Mouse (Mus musculus) bone marrow, adult 2 months (tissue): Measurements from ENCODE around the gene Rtn4rl1. TPM values are rescaled to one million over a fixed set of nuclear protein-coding genes. Genes with fewer than 3 reads are reported as not detected.
A peak's percentile ranks its signal among the peaks of the same experiment; 100 is the strongest.

Experiments
- H3K27ac ChIP-seq: fragments of 200-500 bp; 2 replicates; pipeline ENCODE4 v1.5.1; 2012; ENCODE audit warnings: low read depth, mild to moderate bottlenecking, control low read depth, inconsistent platforms, low read length; ENCODE audit not compliant: control insufficient read depth, poor library complexity, insufficient read depth
- H3K4me1 ChIP-seq: fragments of 200-500 bp; 2 replicates; pipeline ENCODE4 v1.6.1; 2011; ENCODE audit warnings: low read length; ENCODE audit not compliant: control insufficient read depth, insufficient read depth
- H3K4me3 ChIP-seq: fragments of 200-500 bp; replicated peaks from 2 replicates; pipeline ENCODE3; 2011; ENCODE audit warnings: mild to moderate bottlenecking, low read depth, low read length, control low read depth; ENCODE audit not compliant: control insufficient read depth
- CTCF ChIP-seq: fragments of 200-500 bp; IDR thresholded peaks from 2 replicates; pipeline ENCODE4 v1.5.1; 2011; ENCODE audit warnings: low read length, control low read depth; ENCODE audit not compliant: control insufficient read depth, insufficient read depth
- POLR2A ChIP-seq: fragments of 200-500 bp; IDR thresholded peaks from 2 replicates; pipeline ENCODE4 v1.6.1; 2011; ENCODE audit warnings: low read depth, mild to moderate bottlenecking, control low read depth, low read length, borderline replicate concordance; ENCODE audit not compliant: control insufficient read depth
- WGBS: fragments of 180-500 bp; shearing (Covaris S2); methylation state at CpG from one replicate; pipeline ENCODE4 v1.1.7; 2018; 5-methylcytosine and 5-hydroxymethylcytosine counted together
- polyA plus RNA-seq: library from polyadenylated mRNA; stranded (reverse); fragments of >200 nt; gene quantifications from 2 replicates; pipeline ENCODE4 v1.2.4, GENCODE M21; 2011; ENCODE audit warnings: low replicate concordance; ENCODE audit not compliant: missing spikeins, insufficient read depth, insufficient read length

Rtn4rl1 gene
- 0.65 and 0.85 TPM in 2 replicates for polyA plus RNA-seq

- WGBS, result 1% methylated on average over 82 of the region's 84 CpGs
- no peak for TF ChIP-seq CTCF
- TF ChIP-seq POLR2A, result no peak; the same call in 1 of the 2 replicates
- Histone ChIP-seq H3K27ac (peak within 1 kb of the TSS; percentile 24; the same call in 1 of the 2 replicates), H3K4me1 (no peaks in the 10 kb centered on the region), H3K4me3 (peak within 1 kb of the TSS; percentile 30)
Observed at GRCm38 (mm10) chr11:75193256-75194071, at the start of gene Rtn4rl1. Gene Rtn4rl1, plus strand, starts transcription at chr11:75193783.

GRCm38 (mm10) chr11:75145841-75146240 lies 47.7 kb upstream of the Rtn4rl1 start:
- H3K4me3 ChIP-seq, result no peak overlapping the region
- WGBS, result 92% methylated on average over 2 of the region's 2 CpGs
- H3K4me1 ChIP-seq, result peaks cover 3% of the 10 kb centered on the region
- H3K27ac ChIP-seq, result no peak overlapping the region
- TF ChIP-seq POLR2A (no peak), CTCF (no peak)

DNA sequence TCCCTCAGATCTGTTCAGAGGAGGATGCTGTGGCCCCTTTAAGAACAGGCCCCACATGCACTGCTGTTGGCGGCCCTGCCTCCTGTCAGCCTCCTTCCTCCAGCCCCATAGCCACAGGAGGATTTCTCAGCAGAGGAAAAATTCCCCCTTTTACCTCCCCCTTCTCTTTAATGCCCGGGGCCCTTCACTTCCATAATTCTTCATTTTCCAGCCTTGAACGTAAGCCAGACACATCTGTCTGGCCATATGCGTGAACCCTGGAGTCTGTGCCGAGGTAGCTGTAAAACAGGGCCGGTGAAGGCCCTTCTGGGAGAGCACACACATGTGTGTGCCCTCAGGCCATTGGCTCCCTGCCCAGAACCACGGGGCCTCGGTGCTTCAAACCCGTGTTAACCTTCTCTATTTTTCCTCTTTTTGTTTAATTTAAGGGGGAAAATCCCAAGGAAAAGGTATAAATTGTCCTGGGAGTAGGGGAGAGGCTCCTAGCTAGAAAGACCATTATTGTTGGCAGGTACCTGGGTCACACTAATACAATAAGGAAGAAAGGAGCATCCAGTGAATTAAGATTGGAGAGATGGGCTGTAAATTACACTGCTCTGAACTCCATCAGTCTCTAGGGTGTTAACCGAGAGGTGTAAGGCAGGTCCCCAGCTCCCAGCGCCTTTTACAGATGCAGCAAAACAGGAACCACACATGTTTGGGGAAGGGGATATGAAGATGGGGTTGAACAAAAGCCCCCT lies 46.3 kb upstream of the Rtn4rl1 start:
- H3K27ac ChIP-seq, result no peak overlapping the region
- no peak overlapping the region for H3K4me3 ChIP-seq
- no peaks in the 10 kb centered on the region for H3K4me1 ChIP-seq
- WGBS, result 42% methylated on average over 11 of the region's 11 CpGs
- TF ChIP-seq POLR2A (no peak), CTCF (no peak)

- peaks cover under 1% of the 10 kb centered on the region; the same call in 1 of the 2 replicates for H3K4me1 ChIP-seq
- H3K27ac ChIP-seq, result no peak overlapping the region
- TF ChIP-seq CTCF, result no peak
- no peak for TF ChIP-seq POLR2A
- WGBS, result 47% methylated on average over 3 of the region's 3 CpGs
- H3K4me3 ChIP-seq, result no peak overlapping the region
Observed at GRCm38 (mm10) chr11:75147846-75148168, 45.8 kb upstream of the Rtn4rl1 start.

DNA sequence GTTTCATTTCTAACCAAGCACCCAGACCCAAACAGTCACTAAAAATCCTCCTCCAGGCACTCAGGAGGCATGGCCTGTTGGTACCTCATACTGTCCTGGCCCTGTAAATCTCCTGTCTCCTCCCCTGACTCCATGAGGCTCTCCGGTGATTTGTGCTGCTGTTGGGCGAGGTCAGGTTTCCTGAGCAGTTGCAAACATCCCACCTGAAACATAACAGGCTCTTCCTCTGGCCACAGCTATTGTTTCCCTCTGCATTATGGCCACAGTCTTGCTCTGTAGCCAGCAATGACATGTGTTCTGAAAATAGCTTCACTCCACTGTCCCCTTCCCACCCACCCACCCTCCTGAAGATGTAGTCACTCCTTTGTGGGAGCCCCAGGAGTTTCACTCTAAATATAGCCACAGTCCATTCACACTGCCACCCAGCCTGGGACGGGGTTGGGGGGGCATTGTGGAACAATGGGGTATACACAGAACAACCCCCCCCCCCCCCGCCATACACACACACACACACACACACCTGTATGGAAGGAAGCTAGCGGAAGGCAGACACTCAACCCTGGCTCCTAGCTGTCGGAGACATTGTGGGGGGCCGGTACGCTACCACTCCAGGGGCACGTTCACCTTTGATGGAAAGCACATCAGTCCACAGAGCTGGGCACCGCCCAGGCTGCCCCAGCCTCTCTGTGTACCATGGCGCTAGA lies 45.1 kb upstream of the Rtn4rl1 start:
- WGBS, result 90% methylated on average over 11 of the region's 11 CpGs

GRCm38 (mm10) chr11:75150346-75150745 lies 43.2 kb upstream of the Rtn4rl1 start:
- peaks cover 7% of the 10 kb centered on the region; the same call in 1 of the 2 replicates for H3K4me1 ChIP-seq
- H3K27ac ChIP-seq, result no peak overlapping the region
- no peak for TF ChIP-seq CTCF
- no peak for TF ChIP-seq POLR2A
- H3K4me3 ChIP-seq, result no peak overlapping the region
- WGBS, result 30% methylated on average over 1 of the region's 1 CpGs

More for the DNA sequence above, 45.1 kb upstream of the Rtn4rl1 start:
- Histone ChIP-seq H3K4me1 (peaks cover 5% of the 10 kb centered on the region; the same call in 1 of the 2 replicates), H3K27ac (no peak overlapping the region), H3K4me3 (no peak overlapping the region)
- TF ChIP-seq CTCF, result no peak
- no peak for TF ChIP-seq POLR2A

GRCm38 (mm10) chr11:75152603-75153557 lies 40.7 kb upstream of the Rtn4rl1 start:
- H3K4me1 ChIP-seq, result peaks cover 7% of the 10 kb centered on the region; the same call in 1 of the 2 replicates
- H3K4me3 ChIP-seq, result peak overlapping the region; percentile 12
- WGBS, result 41% methylated on average over 18 of the region's 18 CpGs
- H3K27ac ChIP-seq, result peak overlapping the region; percentile 65
- TF ChIP-seq CTCF, result no peak
- no peak for TF ChIP-seq POLR2A
